Mouse (Mus musculus) limb, embryonic 15.5 days (tissue): Measurements from ENCODE around the gene Tmem190. TPM values are rescaled to one million over a fixed set of nuclear protein-coding genes. Genes with fewer than 3 reads are reported as not detected.
"Not testable (repeated sequence)": the region's sequence is repeated elsewhere in the genome, so short reads cannot be mapped to it uniquely, and the experiment has no call there.

Experiments
- ATAC-seq: fragments of 200-750 bp; cut with Nextera tagmentation; 2 replicates; pipeline ENCODE4 v1.8.0; 2017; ENCODE audit warnings: low read depth, moderate TSS enrichment; ENCODE audit not compliant: insufficient number of reproducible peaks, low FRiP score, low TSS enrichment
- H3K27ac ChIP-seq: fragments of 300-500 bp; sonication (generic); 2 replicates; pipeline ENCODE4 v1.5.1; 2015; ENCODE audit warnings: moderate library complexity, mild to moderate bottlenecking, inconsistent platforms
- H3K27me3 ChIP-seq: fragments of 300-500 bp; sonication (generic); 2 replicates; pipeline ENCODE4 v1.6.1; 2015; ENCODE audit warnings: inconsistent platforms
- H3K36me3 ChIP-seq: fragments of 300-500 bp; sonication (generic); 2 replicates; pipeline ENCODE4 v1.6.1; 2015; ENCODE audit warnings: inconsistent platforms
- H3K4me1 ChIP-seq: fragments of 300-500 bp; sonication (generic); 2 replicates; pipeline ENCODE4 v1.6.1; 2015; ENCODE audit warnings: inconsistent platforms
- H3K4me2 ChIP-seq: fragments of 300-500 bp; sonication (generic); 2 replicates; pipeline ENCODE4 v1.6.1; 2015; ENCODE audit warnings: mild to moderate bottlenecking, inconsistent platforms
- H3K4me3 ChIP-seq: fragments of 300-500 bp; sonication (generic); 2 replicates; pipeline ENCODE4 v1.5.1; 2015; ENCODE audit warnings: mild to moderate bottlenecking, inconsistent platforms
- H3K9ac ChIP-seq: fragments of 300-500 bp; sonication (generic); 2 replicates; pipeline ENCODE4 v1.6.1; 2015; ENCODE audit warnings: inconsistent platforms
- H3K9me3 ChIP-seq: fragments of 300-500 bp; sonication (generic); 2 replicates; pipeline ENCODE4 v1.6.1; 2016; ENCODE audit warnings: inconsistent platforms
- WGBS: fragments of 180-500 bp; shearing (Covaris S2); methylation state at CpG from one replicate; pipeline ENCODE4 v1.1.7; 2015; 5-methylcytosine and 5-hydroxymethylcytosine counted together
- polyA plus RNA-seq: library from polyadenylated mRNA; unstranded; fragments of >200 nt; fragmentation: Nextera tagmentation; extraction: Ambion mirVana; gene quantifications from 2 replicates; pipeline ENCODE4 v1.2.1, GENCODE M21; 2015

Gene Tmem190
- polyA plus RNA-seq, 1 experiment from 2014 or later = 0.38 TPM

GRCm38 (mm10) chr7:4777851-4778637 is 4.7 kb upstream of the Tmem190 start:
- Histone ChIP-seq H3K4me3 (peak overlapping the region; percentile 38; the same call in 1 of the 2 replicates), H3K9me3 (no peaks in the 10 kb centered on the region), H3K9ac (no peak overlapping the region), H3K4me1 (peaks cover 22% of the 10 kb centered on the region), H3K36me3 (no peaks in the 10 kb centered on the region), H3K27ac (no peak overlapping the region), H3K27me3 (peaks cover 71% of the 10 kb centered on the region), H3K4me2 (peak overlapping the region; percentile 15; the same call in 1 of the 2 replicates)
- ATAC-seq = 0 out of 2 replicates have a peak, but pooled peaks have one; percentile 11
- WGBS = 7% methylated on average over 20 of the region's 20 CpGs

GRCm38 (mm10) chr7:4779921-4780320 is 2.8 kb upstream of the Tmem190 start:
- 33% methylated on average over 5 of the region's 5 CpGs for WGBS
- Histone ChIP-seq H3K9me3 (no peaks in the 10 kb centered on the region), H3K4me3 (no peak overlapping the region), H3K4me1 (peaks cover 22% of the 10 kb centered on the region), H3K9ac (no peak overlapping the region), H3K36me3 (peaks cover 6% of the 10 kb centered on the region; the same call in 1 of the 2 replicates), H3K27me3 (peaks cover 60% of the 10 kb centered on the region), H3K27ac (no peak overlapping the region), H3K4me2 (no peak overlapping the region)
- no peak for ATAC-seq

- H3K9me3 ChIP-seq = no peaks in the 10 kb centered on the region
- H3K27me3 ChIP-seq = peaks cover 38% of the 10 kb centered on the region
- H3K4me3 ChIP-seq = no peak overlapping the region
- peaks cover 16% of the 10 kb centered on the region for H3K4me1 ChIP-seq
- H3K36me3 ChIP-seq = peaks cover 6% of the 10 kb centered on the region; the same call in 1 of the 2 replicates
- no peak overlapping the region for H3K4me2 ChIP-seq
- H3K27ac ChIP-seq = no peak overlapping the region
- no peak for ATAC-seq
- H3K9ac ChIP-seq = no peak overlapping the region
- WGBS = 54% methylated on average over 3 of the region's 3 CpGs
These were observed 607 bp upstream of the Tmem190 start for GRCm38 (mm10) chr7:4782130-4782529.

- 76% methylated on average over 14 of the region's 14 CpGs for WGBS
- ATAC-seq = no peak
These were observed 1.0 kb downstream of the Tmem190 start for GRCm38 (mm10) chr7:4783667-4784268.

GRCm38 (mm10) chr7:4788499-4789435 is 6.0 kb downstream of the Tmem190 start:
- Histone ChIP-seq H3K27ac (peak overlapping the region; percentile 82), H3K9me3 (no peaks in the 10 kb centered on the region), H3K4me3 (peak overlapping the region; percentile 63), H3K4me1 (peaks cover 18% of the 10 kb centered on the region), H3K4me2 (peak overlapping the region; percentile 89), H3K36me3 (peaks cover 7% of the 10 kb centered on the region; the same call in 1 of the 2 replicates), H3K27me3 (no peaks in the 10 kb centered on the region), H3K9ac (peak overlapping the region; percentile 76)
- 2% methylated on average over 64 of the region's 64 CpGs for WGBS
- ATAC-seq = no peak

More at GRCm38 (mm10) chr7:4783667-4784268, 1.0 kb downstream of the Tmem190 start:
- no peak overlapping the region for H3K4me3 ChIP-seq
- no peak overlapping the region for H3K4me2 ChIP-seq
- peaks cover 6% of the 10 kb centered on the region; the same call in 1 of the 2 replicates for H3K36me3 ChIP-seq
- H3K27ac ChIP-seq = no peak overlapping the region
- no peaks in the 10 kb centered on the region for H3K9me3 ChIP-seq
- peaks cover 22% of the 10 kb centered on the region for H3K27me3 ChIP-seq
- H3K4me1 ChIP-seq = peaks cover 12% of the 10 kb centered on the region
- H3K9ac ChIP-seq = no peak overlapping the region

GRCm38 (mm10) chr7:4789436-4789935 is 6.7 kb downstream of the Tmem190 start, which contains the start of gene Tmem238:
Gene Tmem238, minus strand, starts transcription at chr7:4789656.
- Histone ChIP-seq H3K9me3 (no peaks in the 10 kb centered on the region), H3K9ac (peak within 1 kb of the TSS; percentile 76), H3K36me3 (peaks cover 10% of the 10 kb centered on the region), H3K4me2 (peak within 1 kb of the TSS; percentile 89), H3K4me1 (peaks cover 24% of the 10 kb centered on the region), H3K27me3 (no peaks in the 10 kb centered on the region), H3K4me3 (peak within 1 kb of the TSS; percentile 63), H3K27ac (peak within 1 kb of the TSS; percentile 82)
- 7% methylated on average over 39 of the region's 40 CpGs for WGBS
- no peak for ATAC-seq

GRCm38 (mm10) chr7:4792278-4793212 is 9.8 kb downstream of the Tmem190 start, which contains the start of gene Rpl28:
Gene Rpl28, plus strand, starts transcription at chr7:4792874.
- Histone ChIP-seq H3K4me2 (peak within 1 kb of the TSS; percentile 60), H3K36me3 (peaks cover 35% of the 10 kb centered on the region), H3K4me3 (peak within 1 kb of the TSS; percentile 76), H3K9me3 (no peaks in the 10 kb centered on the region), H3K27me3 (no peaks in the 10 kb centered on the region), H3K27ac (peak within 1 kb of the TSS; percentile 98), H3K4me1 (peaks cover 28% of the 10 kb centered on the region), H3K9ac (peak within 1 kb of the TSS; percentile 81)
- WGBS = 2% methylated on average over 54 of the region's 54 CpGs
- peak; percentile 88 for ATAC-seq

- Histone ChIP-seq H3K4me1 (peaks cover 27% of the 10 kb centered on the region), H3K27ac (peak overlapping the region; percentile 98), H3K9ac (peak overlapping the region; percentile 81), H3K36me3 (peaks cover 37% of the 10 kb centered on the region), H3K4me2 (peak overlapping the region; percentile 60), H3K4me3 (peak overlapping the region; percentile 76)
- under 1% methylated on average over 31 of the region's 31 CpGs for WGBS
- ATAC-seq, H3K27me3 ChIP-seq, H3K9me3 ChIP-seq: not testable (repeated sequence)
These were observed 10.5 kb downstream of the Tmem190 start for GRCm38 (mm10) chr7:4793248-4793647.

GRCm38 (mm10) chr7:4793674-4794073 is 10.9 kb downstream of the Tmem190 start:
- H3K27me3 ChIP-seq = no peaks in the 10 kb centered on the region
- peak overlapping the region; percentile 60 for H3K4me2 ChIP-seq

GRCm38 (mm10) chr7:4794631-4795168 is 12.0 kb downstream of the Tmem190 start:
- H3K36me3 ChIP-seq = peaks cover 37% of the 10 kb centered on the region
- no peaks in the 10 kb centered on the region for H3K9me3 ChIP-seq
- no peaks in the 10 kb centered on the region for H3K27me3 ChIP-seq
- H3K4me3 ChIP-seq = peak overlapping the region; percentile 76; the same call in 1 of the 2 replicates
- no peak overlapping the region for H3K9ac ChIP-seq
- peak overlapping the region; percentile 60 for H3K4me2 ChIP-seq
- no peak for ATAC-seq
- no peak overlapping the region for H3K27ac ChIP-seq
- peaks cover 14% of the 10 kb centered on the region for H3K4me1 ChIP-seq
- 92% methylated on average over 3 of the region's 3 CpGs for WGBS

More at GRCm38 (mm10) chr7:4793674-4794073, 10.9 kb downstream of the Tmem190 start:
- ATAC-seq = no peak
- Histone ChIP-seq H3K9ac (peak overlapping the region; percentile 81), H3K9me3 (no peaks in the 10 kb centered on the region), H3K4me3 (peak overlapping the region; percentile 76), H3K36me3 (peaks cover 37% of the 10 kb centered on the region), H3K4me1 (peaks cover 23% of the 10 kb centered on the region), H3K27ac (peak overlapping the region; percentile 98; the same call in 1 of the 2 replicates)
- WGBS = 37% methylated on average over 4 of the region's 4 CpGs
